Mouse (Mus musculus) ES-E14 (cell line): ENCODE measurements at regions not wholly inside any gene's neighbourhood (a gene's known extent, or its start where the extent isn't known, plus 50 kb on each side); places are given as distances from the start of the nearest gene placed in this dataset.

Source experiments
- CHD2 ChIP-seq: IDR thresholded peaks from 2 replicates; pipeline ENCODE4 v1.6.1; 2014; ENCODE audit warnings: mild to moderate bottlenecking, low read depth, low read length, inconsistent platforms
- HCFC1 ChIP-seq: IDR thresholded peaks from 2 replicates; pipeline ENCODE4 v1.6.1; 2012; ENCODE audit warnings: low read length, inconsistent platforms, borderline replicate concordance; ENCODE audit not compliant: insufficient read depth

DNA sequence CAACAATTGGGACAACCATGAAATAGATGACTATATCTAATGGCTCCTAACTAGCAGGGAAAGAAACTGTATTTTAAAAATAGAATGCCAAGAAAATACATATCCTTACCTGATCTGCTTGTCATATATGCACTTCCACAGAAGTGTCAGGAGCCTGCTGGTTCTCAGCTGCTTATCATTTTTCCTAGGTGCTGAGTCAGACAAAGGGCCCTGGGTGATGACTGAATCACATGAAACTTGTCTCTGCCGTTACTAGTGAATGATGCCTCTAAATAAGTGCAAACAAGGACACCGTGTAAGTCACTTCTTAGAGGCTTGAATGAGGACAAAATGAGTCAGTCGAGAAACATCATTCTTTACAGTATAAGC lies 263.5 kb upstream of the Ptger4 start:
- TF ChIP-seq HCFC1 (no peak), CHD2 (no peak)
